Mouse (Mus musculus): ENCODE measurements around the gene Hist1h2ac.
"Not testable (repeated sequence)": the region's sequence is repeated elsewhere in the genome, so short reads cannot be mapped to it uniquely, and the experiment has no call there.

Gene Hist1h2ac

GRCm38 (mm10) chr13:23683755-23684281, at the start of gene Hist1h2ac, which contains the start of gene Hist1h2bc:
Gene Hist1h2ac (minus strand): TSS chr13:23683948.
Gene Hist1h2bc (plus strand): TSS chr13:23684199.
- peak; percentile 100 for DNase-seq (ENCODE audit: low read depth, low spot score)

- no peak for DNase-seq (ENCODE audit: low read depth, low spot score)
These were observed 48.5 kb upstream of the Hist1h2ac start for GRCm38 (mm10) chr13:23732156-23732804.

GRCm38 (mm10) chr13:23730479-23730878, 46.7 kb upstream of the Hist1h2ac start:
- DNase-seq (ENCODE audit: low read depth, low spot score) = no peak

GRCm38 (mm10) chr13:23729706-23730105, 46.0 kb upstream of the Hist1h2ac start:
- DNase-seq (ENCODE audit: low read depth, low spot score) = no peak

- DNase-seq (ENCODE audit: low read depth, low spot score) = no peak
These were observed 45.4 kb upstream of the Hist1h2ac start for GRCm38 (mm10) chr13:23729192-23729525.

GRCm38 (mm10) chr13:23728472-23729191, 44.9 kb upstream of the Hist1h2ac start:
- no peak for DNase-seq (ENCODE audit: low read depth, low spot score)

- no peak for DNase-seq (ENCODE audit: low read depth, low spot score)
These were observed 41.5 kb upstream of the Hist1h2ac start for GRCm38 (mm10) chr13:23725213-23725612.

GRCm38 (mm10) chr13:23724239-23724638, 40.5 kb upstream of the Hist1h2ac start:
- no peak for DNase-seq (ENCODE audit: low read depth, low spot score)

- not testable (repeated sequence) for DNase-seq (ENCODE audit: low read depth, low spot score)
These were observed 34.0 kb upstream of the Hist1h2ac start for GRCm38 (mm10) chr13:23717593-23718245.

- no peak for DNase-seq (ENCODE audit: low read depth, low spot score)
These were observed 33.4 kb upstream of the Hist1h2ac start for GRCm38 (mm10) chr13:23717176-23717575.

- no peak for DNase-seq (ENCODE audit: low read depth, low spot score)
These were observed 32.7 kb upstream of the Hist1h2ac start for GRCm38 (mm10) chr13:23716261-23717042.

- no peak for DNase-seq (ENCODE audit: low read depth, low spot score)
These were observed 26.8 kb upstream of the Hist1h2ac start, which contains the start of gene Hfe for GRCm38 (mm10) chr13:23710374-23711089. Gene Hfe (minus strand): TSS chr13:23710854.

GRCm38 (mm10) chr13:23709714-23710373, 26.1 kb upstream of the Hist1h2ac start:
- DNase-seq (ENCODE audit: low read depth, low spot score) = no peak

- DNase-seq (ENCODE audit: low read depth, low spot score) = no peak
These were observed 24.9 kb upstream of the Hist1h2ac start for GRCm38 (mm10) chr13:23708654-23709053.

- no peak for DNase-seq (ENCODE audit: low read depth, low spot score)
These were observed 24.3 kb upstream of the Hist1h2ac start for GRCm38 (mm10) chr13:23708041-23708440.

- no peak for DNase-seq (ENCODE audit: low read depth, low spot score)
These were observed 23.0 kb upstream of the Hist1h2ac start for GRCm38 (mm10) chr13:23706771-23707170.

- no peak for DNase-seq (ENCODE audit: low read depth, low spot score)
These were observed 22.1 kb upstream of the Hist1h2ac start for GRCm38 (mm10) chr13:23705751-23706356.

- not testable (repeated sequence) for DNase-seq (ENCODE audit: low read depth, low spot score)
These were observed 19.1 kb upstream of the Hist1h2ac start for GRCm38 (mm10) chr13:23702801-23703200.

- no peak for DNase-seq (ENCODE audit: low read depth, low spot score)
These were observed 18.5 kb upstream of the Hist1h2ac start for GRCm38 (mm10) chr13:23702220-23702619.

All from telencephalon, adult 2 months (tissue).